Mouse (Mus musculus) gastrocnemius, postnatal 14 days (tissue): ENCODE measurements around the gene Ccnf. TPM values are rescaled to one million over a fixed set of nuclear protein-coding genes. Genes with fewer than 3 reads are reported as not detected.

ENCODE experiments used
- DNase-seq: peaks from one replicate; pipeline ENCODE4 v3.0.0; 2021; ENCODE audit warnings: mixed read lengths
- intact Hi-C: fragments of 180-260 bp; cut with DNase I; formaldehyde crosslinking; loops from one replicate; pipeline ENCODE4 v1.15.1; 2025; ENCODE audit warnings: low total_unique reads
- long read RNA-seq, 2 experiments: library from polyadenylated mRNA; stranded (forward); transcript quantifications; one replicate each; pipeline ENCODE4 v2.0.0; 2021
- total RNA-seq, 2 experiments: library from RNA; stranded (reverse); gene quantifications; 2 replicates each; pipeline ENCODE4 v1.2.3; 2021

The Ccnf gene
- 1 to 10 TPM; 2.4 to 2.7 TPM for total RNA-seq
- long read RNA-seq, experiment 1 = 0 reads
- long read RNA-seq, experiment 2, full-length matches to known transcripts = 4 of 5 reads
- long read RNA-seq, experiment 2, partial matches to known transcripts = 0 of 5 reads
- long read RNA-seq, experiment 2, other reads (novel, unspliced or antisense) = 1 of 5 reads

GRCm38 (mm10) chr17:24251320-24252069 lies at the start of gene Ccnf:
Ccnf (minus strand) TSS chr17:24251484.
- intact Hi-C loops = no loop called here
- DNase-seq = peak; percentile 95

DNA sequence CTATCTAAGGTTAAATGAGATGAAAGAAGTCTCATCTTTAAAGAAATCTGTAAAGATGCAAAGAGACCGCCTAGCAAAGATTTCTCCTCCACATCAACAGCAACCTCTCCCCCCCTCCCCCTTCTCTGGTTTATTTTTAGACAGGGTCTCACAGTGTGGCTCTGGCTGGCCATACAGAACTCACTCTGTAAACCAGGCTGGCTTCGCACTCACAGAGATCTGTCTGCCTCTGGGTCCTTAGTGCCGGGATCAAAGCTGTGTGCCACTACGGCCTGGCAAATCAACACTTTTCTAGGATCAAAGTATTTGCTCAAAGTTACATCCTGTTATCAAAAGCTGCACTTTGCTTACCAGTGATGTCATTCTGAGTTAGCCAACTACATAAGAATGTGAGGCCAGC lies 49.4 kb upstream of the Ccnf start:
- no peak for DNase-seq
- intact Hi-C loops = loop anchor here (10.0 kb wide), 1 partner anchor 126 kb away; no protein-coding TSS in a partner anchor

DNA sequence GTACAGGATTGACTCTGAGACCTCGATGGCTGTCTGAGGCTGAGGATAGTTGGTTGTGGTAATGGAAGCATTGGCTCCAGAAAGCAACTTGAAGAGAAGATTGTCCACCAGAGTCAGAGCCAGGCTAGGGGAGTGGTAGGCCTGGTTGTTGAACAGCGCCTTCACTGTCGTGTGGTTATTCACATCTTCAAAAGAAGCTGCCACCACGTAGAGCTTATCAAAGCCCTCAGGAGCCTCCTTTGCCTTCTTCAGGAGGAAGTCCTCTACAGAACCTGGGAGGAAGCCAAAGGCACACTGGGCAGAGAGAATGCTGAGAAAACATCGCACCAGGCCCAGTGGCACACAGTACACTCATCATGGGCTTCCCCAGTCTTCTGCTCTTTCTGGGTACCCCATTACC lies 38.1 kb upstream of the Ccnf start:
- intact Hi-C loops = no loop called here

DNA sequence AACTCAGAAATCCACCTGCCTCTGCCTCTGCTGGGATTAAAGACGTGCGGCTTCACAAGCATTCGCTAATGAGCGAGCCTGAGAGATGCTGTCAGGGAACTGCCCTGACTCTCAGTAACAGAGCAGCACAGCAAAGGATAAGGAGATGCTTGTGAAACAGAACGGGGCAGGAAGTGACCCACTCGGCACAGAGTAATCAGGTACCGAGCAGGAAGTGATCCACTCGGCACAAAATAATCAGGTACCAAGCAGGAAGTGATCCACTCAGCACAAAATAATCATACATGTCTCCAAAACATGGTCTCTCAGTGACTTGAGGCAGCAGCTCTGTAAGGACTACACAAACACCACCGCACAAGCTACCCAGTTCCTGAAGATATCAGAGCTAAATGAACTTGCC lies 37.2 kb upstream of the Ccnf start:
- DNase-seq = no peak
- intact Hi-C loops = no loop called here

More for the DNA sequence above, 38.1 kb upstream of the Ccnf start:
- DNase-seq = no peak

DNA sequence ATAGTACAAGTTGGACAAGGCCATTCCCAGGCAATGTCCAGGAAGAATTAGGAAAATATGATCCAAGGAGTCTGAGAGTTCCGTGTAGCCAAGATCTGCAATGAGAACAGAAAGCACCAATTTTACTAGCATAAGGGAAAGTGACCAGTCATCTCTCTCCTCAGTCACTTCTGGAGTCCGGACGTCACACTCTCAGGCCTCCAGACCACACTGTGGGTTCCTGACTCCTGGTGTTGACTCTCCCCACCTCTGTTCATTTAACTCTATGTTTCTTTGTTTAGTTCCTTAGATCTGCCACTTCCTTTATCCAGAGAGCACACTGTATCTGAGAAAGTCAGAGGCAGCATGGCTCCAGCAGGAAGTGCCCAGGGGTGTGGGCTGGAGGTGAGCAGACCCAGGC lies 34.4 kb upstream of the Ccnf start:
- no peak for DNase-seq
- intact Hi-C loops = no loop called here

DNA sequence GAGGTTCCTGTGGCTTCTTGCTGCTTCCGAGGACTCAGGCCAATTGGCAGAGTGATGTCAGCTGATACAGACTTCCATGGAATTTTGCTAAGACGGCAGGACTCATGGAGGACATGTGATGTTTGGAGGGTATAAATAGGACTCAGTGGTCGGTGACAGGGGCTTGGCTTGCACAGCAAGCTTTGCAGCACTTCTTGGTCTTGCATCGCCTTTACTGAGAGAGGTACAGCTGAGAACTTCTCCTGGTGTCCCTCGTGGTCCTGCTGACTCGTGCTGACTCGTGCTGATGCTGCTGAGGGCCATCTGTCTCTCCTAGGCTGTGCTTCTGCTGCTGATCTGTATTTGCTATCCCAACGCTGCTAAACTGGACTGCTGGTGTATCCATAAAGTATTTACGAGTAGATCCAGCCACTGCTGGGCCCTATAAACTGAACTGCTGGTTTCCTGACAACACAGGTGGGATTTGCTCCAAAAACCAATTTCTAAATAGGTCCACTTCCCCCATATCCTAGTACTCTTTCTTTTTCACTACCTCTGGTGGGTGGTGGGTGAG lies 32.1 kb upstream of the Ccnf start:
- no peak for DNase-seq
- intact Hi-C loops = no loop called here

DNA sequence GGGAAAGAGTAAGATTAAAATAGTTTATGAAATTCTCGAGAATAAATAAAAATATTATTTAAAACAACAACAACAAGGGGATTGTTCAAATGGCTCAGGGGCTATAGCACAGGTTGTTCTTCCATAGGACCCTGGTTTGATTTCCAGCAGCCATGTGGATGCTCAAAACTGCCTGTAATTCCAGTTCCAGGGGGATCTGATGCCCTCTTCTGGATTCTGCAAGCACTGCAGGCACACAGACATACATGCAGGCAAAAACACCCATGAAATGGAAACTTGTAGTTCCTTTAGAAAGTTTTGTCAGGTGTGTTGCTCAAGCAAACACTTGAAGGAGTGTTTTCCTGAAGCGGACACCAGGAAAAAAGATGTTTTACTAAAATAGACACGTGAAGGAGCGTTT lies 31.4 kb upstream of the Ccnf start:
- DNase-seq = no peak
- intact Hi-C loops = no loop called here

DNA sequence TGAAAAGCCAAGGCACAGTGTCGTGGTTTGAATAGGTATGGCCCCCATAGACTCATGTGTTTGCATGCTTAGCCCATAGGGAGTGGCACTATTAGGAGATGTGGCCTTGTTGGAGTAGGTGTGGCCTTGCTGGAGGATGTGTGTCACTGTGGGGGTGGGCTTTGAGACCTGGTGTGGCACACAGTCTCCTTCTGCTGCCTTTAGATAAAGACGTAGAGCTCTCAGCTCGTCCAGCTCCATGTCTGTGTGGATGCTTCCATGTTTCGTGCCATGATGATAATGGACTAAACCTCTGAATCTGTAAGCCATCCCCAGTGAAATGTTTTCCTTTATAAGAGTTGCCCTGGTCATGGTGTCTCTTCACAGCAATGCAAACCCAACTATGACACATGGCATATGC lies 28.6 kb upstream of the Ccnf start:
- no peak for DNase-seq
- intact Hi-C loops = no loop called here

DNA sequence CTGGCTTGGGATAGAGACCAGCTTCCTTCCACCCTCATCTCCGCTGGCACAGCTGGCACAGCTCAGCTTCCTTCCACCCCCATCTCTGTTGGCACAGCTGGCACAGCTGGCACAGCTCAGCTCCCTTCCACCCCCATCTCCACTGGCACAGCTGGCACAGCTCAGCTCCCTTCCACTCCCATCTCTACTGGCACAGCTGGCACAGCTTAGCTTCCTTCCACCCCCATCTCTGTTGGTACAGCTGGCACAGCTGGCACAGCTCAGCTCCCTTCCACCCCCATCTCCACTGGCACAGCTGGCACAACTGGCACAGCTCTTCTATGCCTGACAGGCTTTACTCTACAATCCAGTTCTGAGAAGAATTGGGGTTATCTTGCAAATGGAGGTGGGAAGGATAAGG lies 15.8 kb upstream of the Ccnf start:
- intact Hi-C loops = no loop called here
- no peak for DNase-seq

GRCm38 (mm10) chr17:24264766-24265165 lies 13.5 kb upstream of the Ccnf start:
- no peak for DNase-seq
- intact Hi-C loops = no loop called here

DNA sequence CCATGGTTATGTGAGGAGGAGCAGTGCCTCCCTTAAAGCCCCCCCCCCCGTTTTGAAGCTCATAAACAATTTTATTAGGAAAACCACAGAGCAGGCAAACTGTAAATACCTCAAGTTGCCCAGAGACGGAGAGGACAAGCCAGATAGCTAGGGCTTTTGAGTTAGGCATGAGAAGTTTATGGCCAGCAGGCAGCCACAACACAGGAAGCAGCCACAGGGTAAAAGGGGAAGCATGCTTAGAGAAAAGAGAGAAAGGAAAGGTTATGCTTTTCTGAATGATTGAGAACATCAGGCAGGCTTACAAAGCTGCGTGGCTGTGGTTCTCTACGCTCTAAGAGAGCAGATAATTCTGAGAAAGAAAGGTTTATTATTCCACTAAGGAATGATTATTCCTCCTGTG lies 9.2 kb upstream of the Ccnf start:
- intact Hi-C loops = no loop called here
- no peak for DNase-seq

DNA sequence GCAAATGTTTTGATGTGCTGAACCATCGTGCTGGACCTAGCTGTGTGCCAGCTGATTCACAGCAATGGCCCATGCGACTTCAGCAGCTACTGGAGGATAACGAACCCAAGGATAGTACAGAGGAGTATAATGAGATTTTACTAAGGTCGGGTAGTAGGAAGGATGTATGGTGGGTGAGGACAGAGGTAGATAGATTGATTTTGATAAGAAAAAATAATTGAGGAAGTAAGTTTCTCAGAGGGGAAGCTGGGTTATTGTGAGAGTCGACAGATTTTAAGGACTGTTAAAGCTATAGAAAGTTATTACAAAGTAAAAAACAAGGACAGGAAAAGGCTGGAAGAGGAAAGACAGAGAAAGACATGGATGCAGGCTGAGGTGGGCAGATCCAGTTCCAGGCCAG lies 8.4 kb upstream of the Ccnf start:
- intact Hi-C loops = no loop called here
- DNase-seq = no peak

GRCm38 (mm10) chr17:24258981-24259380 lies 7.7 kb upstream of the Ccnf start:
- no peak for DNase-seq
- intact Hi-C loops = no loop called here

GRCm38 (mm10) chr17:24252329-24252728 lies 1.0 kb upstream of the Ccnf start:
- DNase-seq = no peak
- intact Hi-C loops = no loop called here

GRCm38 (mm10) chr17:24250988-24251319 lies 330 bp downstream of the Ccnf start:
- intact Hi-C loops = no loop called here
- no peak for DNase-seq

DNA sequence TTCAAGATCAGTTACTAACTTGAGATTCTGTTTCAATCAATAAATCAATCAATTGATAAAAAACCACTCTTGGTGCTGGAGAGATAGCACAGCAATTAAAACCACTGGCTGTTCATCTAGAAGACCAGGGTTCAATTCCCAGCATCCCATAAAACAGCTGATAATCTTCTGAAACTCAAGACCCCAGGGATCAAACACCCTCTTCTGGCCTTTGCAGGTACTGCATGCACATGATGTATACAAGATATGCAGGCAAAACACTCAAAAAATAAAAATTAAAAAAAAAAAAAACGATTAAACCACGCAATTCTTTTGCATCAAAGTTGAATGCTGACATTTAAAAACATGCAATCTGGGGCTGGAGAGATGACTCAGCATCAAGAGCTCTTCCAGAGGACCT lies 2.6 kb downstream of the Ccnf start:
- no peak for DNase-seq
- intact Hi-C loops = no loop called here

- intact Hi-C loops = no loop called here
- no peak for DNase-seq
Measured at GRCm38 (mm10) chr17:24244061-24244460, 7.2 kb downstream of the Ccnf start.

DNA sequence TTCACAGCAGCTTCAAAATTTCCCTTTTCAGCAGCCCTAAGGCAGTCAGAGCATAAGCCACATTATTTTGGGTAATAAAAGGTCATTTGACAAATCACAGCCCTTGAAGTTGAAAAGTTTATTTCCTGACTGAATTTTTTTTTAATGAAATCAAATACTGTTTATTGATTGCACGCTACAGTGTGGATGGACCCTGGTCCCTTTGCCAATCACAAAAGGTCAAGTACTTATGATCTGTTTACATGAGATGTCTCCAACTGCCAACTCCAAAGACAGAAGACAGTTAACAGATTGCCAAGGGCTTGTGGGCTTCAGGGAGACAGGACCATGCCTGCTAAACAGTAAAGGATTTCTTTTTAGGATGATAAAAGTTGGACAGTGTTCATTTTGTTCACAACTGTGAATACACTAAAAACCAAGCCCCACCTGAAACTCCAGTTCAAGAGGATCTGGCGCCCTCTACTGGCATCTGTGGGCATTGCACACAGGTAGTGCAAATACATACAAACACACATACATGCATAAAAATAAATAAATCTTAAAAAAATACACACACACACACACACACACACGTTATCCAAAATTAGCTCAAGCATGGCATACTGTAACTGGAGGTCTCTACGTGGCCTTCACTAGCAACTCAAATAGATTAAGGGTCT lies 7.8 kb downstream of the Ccnf start:
- no peak for DNase-seq
- intact Hi-C loops = no loop called here

DNA sequence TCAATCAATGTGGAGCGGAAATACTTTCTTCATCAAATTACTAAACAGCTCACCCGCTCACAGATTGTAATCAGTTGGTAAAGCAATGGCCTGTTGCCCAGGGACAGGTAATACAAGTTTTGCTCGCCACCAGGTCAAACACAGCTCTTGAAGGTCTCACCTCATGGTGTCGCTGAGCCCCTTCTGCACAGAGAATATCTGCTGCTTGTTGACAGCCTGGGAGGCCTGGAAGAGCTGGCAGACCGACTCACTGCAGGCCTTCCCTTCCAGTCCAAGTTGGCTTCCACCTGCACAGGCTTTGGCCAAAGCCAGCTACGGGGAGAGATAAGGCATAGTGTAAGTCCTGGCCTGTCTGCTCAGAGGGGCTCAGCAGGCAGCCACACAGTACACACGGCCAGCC lies 14.4 kb downstream of the Ccnf start:
- intact Hi-C loops = no loop called here

DNA sequence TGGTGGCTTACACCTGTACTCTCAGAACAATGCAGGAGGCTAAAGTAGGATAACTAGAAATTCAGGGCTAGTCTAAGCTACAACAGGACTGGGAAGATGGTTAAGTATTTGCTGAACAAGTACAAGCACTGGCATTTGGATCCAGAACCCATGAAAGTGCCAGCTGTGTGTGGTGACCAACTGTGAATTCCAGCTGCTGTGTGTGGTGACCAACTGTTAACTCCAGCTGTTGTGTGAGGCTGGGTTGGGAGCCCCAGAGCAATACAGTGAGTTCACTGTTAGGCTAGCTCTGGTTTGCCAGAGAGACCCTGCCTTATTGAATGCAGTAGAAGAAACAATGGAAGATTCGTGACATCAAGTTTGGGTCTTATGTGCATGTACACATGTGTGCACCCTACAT lies 14.8 kb downstream of the Ccnf start:
- intact Hi-C loops = no loop called here
- no peak for DNase-seq

More for the DNA sequence above, 14.4 kb downstream of the Ccnf start:
- no peak for DNase-seq

- intact Hi-C loops = loop anchor here (5.0 kb wide), 1 partner anchor 36 kb away; no protein-coding TSS in a partner anchor
- no peak for DNase-seq
Measured at GRCm38 (mm10) chr17:24227941-24228340, 23.3 kb downstream of the Ccnf start.
